Mouse (Mus musculus): ENCODE results near the gene Perm1. TPM values are rescaled to one million over a fixed set of nuclear protein-coding genes. Genes with fewer than 3 reads are reported as not detected.

Gene Perm1
- polyA plus RNA-seq, 1 experiment from 2014 or later: 2.2 TPM

- Histone ChIP-seq H3K9me3 (ENCODE audit: control insufficient read depth, low read length) (no peaks in the 10 kb centered on the region), H3K27ac (ENCODE audit: low read depth, low read length) (peak within 1 kb of the TSS; percentile 92), H3K36me3 (ENCODE audit: control insufficient read depth, insufficient read depth, low read length) (peaks cover 40% of the 10 kb centered on the region), H3K4me3 (ENCODE audit: low read length) (peak within 1 kb of the TSS; percentile 95), H3K9ac (ENCODE audit: low read depth, low read length) (peak within 1 kb of the TSS; percentile 85), H3K4me2 (ENCODE audit: low read length) (peak within 1 kb of the TSS; percentile 97), H3K27me3 (replicated peaks; ENCODE audit: control insufficient read depth, insufficient read depth, low read length) (no peaks in the 10 kb centered on the region), H3K4me1 (ENCODE audit: control insufficient read depth, insufficient read depth, low read depth, low read length) (peaks cover 13% of the 10 kb centered on the region)
- WGBS: 0% methylated on average over 31 of the region's 48 CpGs
- ATAC-seq: peak; percentile 64
These were observed 19.1 kb downstream of the Perm1 start, which contains the start of gene Plekhn1 for GRCm38 (mm10) chr4:156234701-156235213. Gene Plekhn1 (minus strand): TSS chr4:156234857.

- ATAC-seq: peak; percentile 46
These were observed 19.7 kb downstream of the Perm1 start for GRCm38 (mm10) chr4:156235360-156235770.

GRCm38 (mm10) chr4:156235808-156236533 lies 20.3 kb downstream of the Perm1 start, which contains the start of gene Noc2l:
Gene Noc2l (plus strand): TSS chr4:156236010.
- H3K36me3 ChIP-seq (ENCODE audit: control insufficient read depth, insufficient read depth, low read length): peaks cover 40% of the 10 kb centered on the region

More at GRCm38 (mm10) chr4:156235360-156235770, 19.7 kb downstream of the Perm1 start:
- Histone ChIP-seq H3K4me3 (ENCODE audit: low read length) (peak overlapping the region; percentile 95), H3K9me3 (ENCODE audit: control insufficient read depth, low read length) (no peaks in the 10 kb centered on the region), H3K27ac (ENCODE audit: low read depth, low read length) (peak overlapping the region; percentile 92), H3K4me1 (ENCODE audit: control insufficient read depth, insufficient read depth, low read depth, low read length) (peaks cover 13% of the 10 kb centered on the region), H3K4me2 (ENCODE audit: low read length) (peak overlapping the region; percentile 97), H3K9ac (ENCODE audit: low read depth, low read length) (peak overlapping the region; percentile 85), H3K36me3 (ENCODE audit: control insufficient read depth, insufficient read depth, low read length) (peaks cover 40% of the 10 kb centered on the region), H3K27me3 (replicated peaks; ENCODE audit: control insufficient read depth, insufficient read depth, low read length) (no peaks in the 10 kb centered on the region)
- WGBS: under 1% methylated on average over 15 of the region's 15 CpGs

GRCm38 (mm10) chr4:156236651-156237447 lies 21.2 kb downstream of the Perm1 start:
- H3K36me3 ChIP-seq (ENCODE audit: control insufficient read depth, insufficient read depth, low read length): peaks cover 40% of the 10 kb centered on the region
- H3K4me2 ChIP-seq (ENCODE audit: low read length): peak overlapping the region; percentile 97
- peak overlapping the region; percentile 92; the same call in 1 of the 2 replicates for H3K27ac ChIP-seq (ENCODE audit: low read depth, low read length)
- WGBS: 22% methylated on average over 55 of the region's 60 CpGs
- no peaks in the 10 kb centered on the region for H3K9me3 ChIP-seq (ENCODE audit: control insufficient read depth, low read length)
- no peaks in the 10 kb centered on the region for H3K27me3 ChIP-seq (replicated peaks; ENCODE audit: control insufficient read depth, insufficient read depth, low read length)
- no peak for ATAC-seq
- peak overlapping the region; percentile 85; the same call in 1 of the 2 replicates for H3K9ac ChIP-seq (ENCODE audit: low read depth, low read length)
- peaks cover 13% of the 10 kb centered on the region for H3K4me1 ChIP-seq (ENCODE audit: control insufficient read depth, insufficient read depth, low read depth, low read length)
- H3K4me3 ChIP-seq (ENCODE audit: low read length): peak overlapping the region; percentile 95

More at GRCm38 (mm10) chr4:156235808-156236533, 20.3 kb downstream of the Perm1 start, which contains the start of gene Noc2l:
- WGBS: under 1% methylated on average over 65 of the region's 90 CpGs
- Histone ChIP-seq H3K9ac (ENCODE audit: low read depth, low read length) (peak within 1 kb of the TSS; percentile 85), H3K4me3 (ENCODE audit: low read length) (peak within 1 kb of the TSS; percentile 95), H3K9me3 (ENCODE audit: control insufficient read depth, low read length) (no peaks in the 10 kb centered on the region), H3K27ac (ENCODE audit: low read depth, low read length) (peak within 1 kb of the TSS; percentile 92), H3K4me2 (ENCODE audit: low read length) (peak within 1 kb of the TSS; percentile 97), H3K4me1 (ENCODE audit: control insufficient read depth, insufficient read depth, low read depth, low read length) (peaks cover 13% of the 10 kb centered on the region), H3K27me3 (replicated peaks; ENCODE audit: control insufficient read depth, insufficient read depth, low read length) (no peaks in the 10 kb centered on the region)
- peak; percentile 89 for ATAC-seq

GRCm38 (mm10) chr4:156249567-156249966 lies 33.9 kb downstream of the Perm1 start:
- Histone ChIP-seq H3K4me3 (ENCODE audit: low read length) (no peak overlapping the region), H3K4me2 (ENCODE audit: low read length) (no peak overlapping the region), H3K36me3 (ENCODE audit: control insufficient read depth, insufficient read depth, low read length) (peaks cover 33% of the 10 kb centered on the region), H3K9me3 (ENCODE audit: control insufficient read depth, low read length) (no peaks in the 10 kb centered on the region), H3K27me3 (replicated peaks; ENCODE audit: control insufficient read depth, insufficient read depth, low read length) (peaks cover 3% of the 10 kb centered on the region), H3K27ac (ENCODE audit: low read depth, low read length) (no peak overlapping the region), H3K9ac (ENCODE audit: low read depth, low read length) (no peak overlapping the region), H3K4me1 (ENCODE audit: control insufficient read depth, insufficient read depth, low read depth, low read length) (0 out of 2 replicates have a peak, but pooled peaks cover 3% of the 10 kb centered on the region)
- WGBS: 73% methylated on average over 11 of the region's 11 CpGs
- ATAC-seq: no peak

- Histone ChIP-seq H3K36me3 (ENCODE audit: control insufficient read depth, insufficient read depth, low read length) (peaks cover 21% of the 10 kb centered on the region), H3K4me1 (ENCODE audit: control insufficient read depth, insufficient read depth, low read depth, low read length) (peaks cover 8% of the 10 kb centered on the region; the same call in 1 of the 2 replicates), H3K9me3 (ENCODE audit: control insufficient read depth, low read length) (no peaks in the 10 kb centered on the region), H3K9ac (ENCODE audit: low read depth, low read length) (no peak overlapping the region), H3K27ac (ENCODE audit: low read depth, low read length) (no peak overlapping the region), H3K4me2 (ENCODE audit: low read length) (no peak overlapping the region), H3K27me3 (replicated peaks; ENCODE audit: control insufficient read depth, insufficient read depth, low read length) (peaks cover 12% of the 10 kb centered on the region), H3K4me3 (ENCODE audit: low read length) (no peak overlapping the region)
- 56% methylated on average over 8 of the region's 8 CpGs for WGBS
- no peak for ATAC-seq
These were observed 35.4 kb downstream of the Perm1 start for GRCm38 (mm10) chr4:156251081-156251480.

GRCm38 (mm10) chr4:156252140-156252539 lies 36.5 kb downstream of the Perm1 start:
- Histone ChIP-seq H3K9ac (ENCODE audit: low read depth, low read length) (no peak overlapping the region), H3K27me3 (replicated peaks; ENCODE audit: control insufficient read depth, insufficient read depth, low read length) (peaks cover 12% of the 10 kb centered on the region), H3K4me2 (ENCODE audit: low read length) (no peak overlapping the region), H3K4me1 (ENCODE audit: control insufficient read depth, insufficient read depth, low read depth, low read length) (peaks cover 8% of the 10 kb centered on the region; the same call in 1 of the 2 replicates), H3K9me3 (ENCODE audit: control insufficient read depth, low read length) (no peaks in the 10 kb centered on the region), H3K27ac (ENCODE audit: low read depth, low read length) (no peak overlapping the region), H3K4me3 (ENCODE audit: low read length) (no peak overlapping the region), H3K36me3 (ENCODE audit: control insufficient read depth, insufficient read depth, low read length) (peaks cover 13% of the 10 kb centered on the region)
- 0 out of 2 replicates have a peak, but pooled peaks have one; percentile 24 for ATAC-seq
- WGBS: 37% methylated on average over 7 of the region's 7 CpGs

GRCm38 (mm10) chr4:156252619-156253018 lies 37.0 kb downstream of the Perm1 start:
- no peak overlapping the region for H3K4me2 ChIP-seq (ENCODE audit: low read length)
- no peak overlapping the region for H3K27ac ChIP-seq (ENCODE audit: low read depth, low read length)
- H3K27me3 ChIP-seq (replicated peaks; ENCODE audit: control insufficient read depth, insufficient read depth, low read length): peaks cover 12% of the 10 kb centered on the region
- H3K9ac ChIP-seq (ENCODE audit: low read depth, low read length): no peak overlapping the region
- H3K4me1 ChIP-seq (ENCODE audit: control insufficient read depth, insufficient read depth, low read depth, low read length): peaks cover 8% of the 10 kb centered on the region; the same call in 1 of the 2 replicates
- no peaks in the 10 kb centered on the region for H3K9me3 ChIP-seq (ENCODE audit: control insufficient read depth, low read length)
- no peak overlapping the region for H3K4me3 ChIP-seq (ENCODE audit: low read length)
- no peak for ATAC-seq
- 34% methylated on average over 3 of the region's 3 CpGs for WGBS
- peaks cover 9% of the 10 kb centered on the region for H3K36me3 ChIP-seq (ENCODE audit: control insufficient read depth, insufficient read depth, low read length)
